Mouse (Mus musculus): ENCODE data around the gene Ctsa.

DNA sequence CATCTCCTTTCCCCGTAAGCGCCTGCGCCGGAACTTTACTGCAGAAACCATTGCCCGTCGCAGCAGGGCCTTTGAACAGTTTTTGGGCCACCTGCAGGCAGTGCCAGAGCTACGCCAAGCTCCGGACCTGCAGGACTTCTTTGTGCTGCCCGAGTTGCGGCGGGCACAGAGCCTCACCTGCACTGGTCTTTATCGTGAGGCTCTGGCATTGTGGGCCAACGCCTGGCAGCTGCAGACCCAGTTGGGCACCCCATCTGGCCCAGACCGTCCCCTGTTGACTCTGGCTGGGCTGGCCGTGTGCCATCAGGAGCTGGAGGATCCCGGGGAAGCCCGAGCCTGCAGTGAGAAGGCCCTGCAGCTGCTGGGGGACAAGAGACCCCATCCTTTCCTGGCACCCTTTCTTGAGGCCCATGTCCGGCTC is 40.8 kb upstream of the Ctsa start:
- TF ChIP-seq GATA1 (IDR thresholded peaks at IDR 0.05; ENCODE audit: low read length) = no peak
- no peak for TF ChIP-seq TAL1 (IDR thresholded peaks at IDR 0.05; ENCODE audit: low read length)

Data from erythroblast, embryonic 14.5 days (primary cell).